Mouse (Mus musculus): ENCODE measurements around the gene Gsdma. TPM values are rescaled to one million over a fixed set of nuclear protein-coding genes. Genes with fewer than 3 reads are reported as not detected.
"Not testable (repeated sequence)": the region's sequence is repeated elsewhere in the genome, so short reads cannot be mapped to it uniquely, and the experiment has no call there.

Gsdma gene
- total and polyA plus RNA-seq, 2 experiments from 2014 or later, result not detected

- not testable (repeated sequence) for H3K27me3 ChIP-seq (ENCODE audit: control insufficient read depth, insufficient read depth, low read length); ATAC-seq (ENCODE audit: insufficient read depth, low read depth); H3K9me3 ChIP-seq (replicated peaks; ENCODE audit: control insufficient read depth, low read length); H3K9ac ChIP-seq (replicated peaks; ENCODE audit: low read depth, low read length); H3K4me3 ChIP-seq (ENCODE audit: low read depth, low read length); H3K27ac ChIP-seq (ENCODE audit: low read depth); H3K4me2 ChIP-seq (ENCODE audit: low read depth, low read length); DNase-seq (ENCODE audit: low spot score)
- peaks cover 21% of the 10 kb centered on the region for H3K4me1 ChIP-seq (ENCODE audit: control insufficient read depth, insufficient read depth)
- H3K36me3 ChIP-seq (replicated peaks; ENCODE audit: control insufficient read depth, insufficient read depth, low read length), result peaks cover 50% of the 10 kb centered on the region
- peak; percentile 51 for TF ChIP-seq CTCF (IDR thresholded peaks at IDR 0.05; ENCODE audit: low read depth)
- WGBS, result 86% methylated on average over 5 of the region's 6 CpGs
Measured at GRCm38 (mm10) chr11:98712009-98712408, 47.9 kb downstream of the Gsdma start.

- Histone ChIP-seq H3K36me3 (replicated peaks; ENCODE audit: control insufficient read depth, insufficient read depth, low read length) (peaks cover 50% of the 10 kb centered on the region), H3K27ac (ENCODE audit: low read depth) (no peak overlapping the region), H3K27me3 (ENCODE audit: control insufficient read depth, insufficient read depth, low read length) (no peaks in the 10 kb centered on the region), H3K4me2 (ENCODE audit: low read depth, low read length) (no peak overlapping the region), H3K4me1 (ENCODE audit: control insufficient read depth, insufficient read depth) (peaks cover 12% of the 10 kb centered on the region; the same call in 1 of the 2 replicates), H3K9me3 (replicated peaks; ENCODE audit: control insufficient read depth, low read length) (no peaks in the 10 kb centered on the region), H3K9ac (replicated peaks; ENCODE audit: low read depth, low read length) (no peak overlapping the region), H3K4me3 (ENCODE audit: low read depth, low read length) (no peak overlapping the region)
- TF ChIP-seq EP300 (IDR thresholded peaks at IDR 0.05; ENCODE audit: low read depth) (no peak), CTCF (IDR thresholded peaks at IDR 0.05; ENCODE audit: low read depth) (no peak)
- ATAC-seq (ENCODE audit: insufficient read depth, low read depth) (no peak), DNase-seq (ENCODE audit: low spot score) (no peak)
- WGBS, result 83% methylated on average over 12 of the region's 12 CpGs
Measured at GRCm38 (mm10) chr11:98713703-98714102, 49.6 kb downstream of the Gsdma start.

- Histone ChIP-seq H3K9ac (replicated peaks; ENCODE audit: low read depth, low read length) (no peak overlapping the region), H3K4me3 (ENCODE audit: low read depth, low read length) (no peak overlapping the region), H3K4me1 (ENCODE audit: control insufficient read depth, insufficient read depth) (peaks cover 8% of the 10 kb centered on the region; the same call in 1 of the 2 replicates), H3K27ac (ENCODE audit: low read depth) (no peak overlapping the region), H3K27me3 (ENCODE audit: control insufficient read depth, insufficient read depth, low read length) (no peaks in the 10 kb centered on the region), H3K9me3 (replicated peaks; ENCODE audit: control insufficient read depth, low read length) (no peaks in the 10 kb centered on the region), H3K4me2 (ENCODE audit: low read depth, low read length) (no peak overlapping the region), H3K36me3 (replicated peaks; ENCODE audit: control insufficient read depth, insufficient read depth, low read length) (peaks cover 50% of the 10 kb centered on the region)
- no peak for TF ChIP-seq CTCF (IDR thresholded peaks at IDR 0.05; ENCODE audit: low read depth)
- TF ChIP-seq EP300 (IDR thresholded peaks at IDR 0.05; ENCODE audit: low read depth), result no peak
- DNase-seq (ENCODE audit: low spot score) (no peak), ATAC-seq (ENCODE audit: insufficient read depth, low read depth) (no peak)
- 95% methylated on average over 9 of the region's 9 CpGs for WGBS
Measured at GRCm38 (mm10) chr11:98715946-98716345, 51.8 kb downstream of the Gsdma start.

- WGBS, result 15% methylated on average over 13 of the region's 13 CpGs
- no peak overlapping the region for H3K4me2 ChIP-seq (ENCODE audit: low read depth, low read length)
- H3K36me3 ChIP-seq (replicated peaks; ENCODE audit: control insufficient read depth, insufficient read depth, low read length), result peaks cover 41% of the 10 kb centered on the region
- ATAC-seq (ENCODE audit: insufficient read depth, low read depth) (no peak), DNase-seq (ENCODE audit: low spot score) (no peak)
- H3K4me3 ChIP-seq (ENCODE audit: low read depth, low read length), result no peak overlapping the region
- H3K27me3 ChIP-seq (ENCODE audit: control insufficient read depth, insufficient read depth, low read length), result no peaks in the 10 kb centered on the region
- no peak overlapping the region; the same call in 1 of the 2 replicates for H3K9ac ChIP-seq (replicated peaks; ENCODE audit: low read depth, low read length)
- TF ChIP-seq EP300 (IDR thresholded peaks at IDR 0.05; ENCODE audit: low read depth) (no peak), CTCF (IDR thresholded peaks at IDR 0.05; ENCODE audit: low read depth) (peak; percentile 72)
- H3K9me3 ChIP-seq (replicated peaks; ENCODE audit: control insufficient read depth, low read length), result no peaks in the 10 kb centered on the region
- H3K4me1 ChIP-seq (ENCODE audit: control insufficient read depth, insufficient read depth), result peaks cover 17% of the 10 kb centered on the region; the same call in 1 of the 2 replicates
- no peak overlapping the region for H3K27ac ChIP-seq (ENCODE audit: low read depth)
Measured at GRCm38 (mm10) chr11:98717904-98718303, 53.8 kb downstream of the Gsdma start.

- Histone ChIP-seq H3K36me3 (replicated peaks; ENCODE audit: control insufficient read depth, insufficient read depth, low read length) (peaks cover 14% of the 10 kb centered on the region; the same call in 1 of the 2 replicates), H3K4me3 (ENCODE audit: low read depth, low read length) (no peak overlapping the region), H3K27me3 (ENCODE audit: control insufficient read depth, insufficient read depth, low read length) (no peaks in the 10 kb centered on the region), H3K9me3 (replicated peaks; ENCODE audit: control insufficient read depth, low read length) (no peaks in the 10 kb centered on the region), H3K4me2 (ENCODE audit: low read depth, low read length) (no peak overlapping the region), H3K4me1 (ENCODE audit: control insufficient read depth, insufficient read depth) (peaks cover 17% of the 10 kb centered on the region; the same call in 1 of the 2 replicates), H3K27ac (ENCODE audit: low read depth) (peak overlapping the region; percentile 90), H3K9ac (replicated peaks; ENCODE audit: low read depth, low read length) (no peak overlapping the region)
- no peak for ATAC-seq (ENCODE audit: insufficient read depth, low read depth)
- 55% methylated on average over 2 of the region's 2 CpGs for WGBS
- DNase-seq (ENCODE audit: low spot score), result no peak
- no peak for TF ChIP-seq CTCF (IDR thresholded peaks at IDR 0.05; ENCODE audit: low read depth)
- no peak for TF ChIP-seq EP300 (IDR thresholded peaks at IDR 0.05; ENCODE audit: low read depth)
Measured at GRCm38 (mm10) chr11:98720756-98721155, 56.6 kb downstream of the Gsdma start.

Data from heart, postnatal 0 days (tissue).